Mouse (Mus musculus) heart, postnatal 25 days (tissue): Measurements from ENCODE around the gene Mdm1. TPM values are rescaled to one million over a fixed set of nuclear protein-coding genes. Genes with fewer than 3 reads are reported as not detected.
"Not testable (repeated sequence)": the region's sequence is repeated elsewhere in the genome, so short reads cannot be mapped to it uniquely, and the experiment has no call there.

ENCODE experiments used
- DNase-seq: peaks from one replicate; pipeline ENCODE4 v3.0.0; 2022; ENCODE audit warnings: low spot score
- intact Hi-C: fragments of 180-260 bp; cut with DNase I; formaldehyde crosslinking; loops from one replicate; pipeline ENCODE4 v1.15.1; 2025
- total RNA-seq, 2 experiments: library from RNA; stranded (reverse); gene quantifications; 2 replicates each; pipeline ENCODE4 v1.2.3; 2021

Mdm1 gene
- total RNA-seq, 2 experiments from 2014 or later, result 2.4 to 3.9 TPM

DNA sequence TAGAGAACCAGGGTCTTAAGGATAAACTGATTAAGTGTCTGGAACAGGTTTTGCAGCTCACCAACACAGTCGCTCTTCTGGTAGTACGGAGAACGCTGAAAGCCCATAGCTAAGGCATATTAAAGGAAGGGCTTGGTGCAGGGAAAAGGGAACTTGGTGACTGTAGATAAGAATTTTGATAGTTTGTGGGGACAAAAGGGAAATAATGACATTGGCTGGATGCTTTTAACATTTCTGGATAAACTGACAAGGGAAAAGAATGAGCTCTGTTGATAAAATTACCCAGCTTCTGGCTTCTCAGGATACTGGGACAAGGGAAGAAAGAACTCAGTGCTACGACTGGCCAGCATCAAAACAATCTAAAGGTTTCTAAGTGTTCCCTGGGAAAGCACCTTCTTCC lies 33.9 kb downstream of the Mdm1 start:
- intact Hi-C loops, result not testable (repeated sequence)

GRCm38 (mm10) chr10:118178735-118179151 lies 37.1 kb downstream of the Mdm1 start:
- intact Hi-C loops, result no loop called here
- DNase-seq, result no peak

More for the DNA sequence above, 33.9 kb downstream of the Mdm1 start:
- not testable (repeated sequence) for DNase-seq

GRCm38 (mm10) chr10:118179265-118179664 lies 37.7 kb downstream of the Mdm1 start:
- no peak for DNase-seq
- intact Hi-C loops, result no loop called here

GRCm38 (mm10) chr10:118195150-118195549 lies 53.5 kb downstream of the Mdm1 start:
- intact Hi-C loops, DNase-seq: not testable (repeated sequence)

- no peak for DNase-seq
- intact Hi-C loops, result no loop called here
These were observed 63.0 kb downstream of the Mdm1 start, which contains the start of gene Il22 for GRCm38 (mm10) chr10:118204642-118205041. Il22 (plus strand) TSS chr10:118204942.

GRCm38 (mm10) chr10:118215719-118216393 lies 74.2 kb downstream of the Mdm1 start:
- DNase-seq, intact Hi-C loops: not testable (repeated sequence)

Other genes with a start within 250 kb of the Mdm1 start
- not detected for gene Il22, start 63.1 kb downstream of the Mdm1 start, total RNA-seq
- under 1 TPM; 0.59 to 0.62 TPM for gene Gm32717, start 99.0 kb downstream of the Mdm1 start, total RNA-seq
- under 1 TPM; 0.59 to 0.62 TPM for gene Gm32802, start 116.9 kb downstream of the Mdm1 start, total RNA-seq
- gene Iltifb, start 153.2 kb downstream of the Mdm1 start, total RNA-seq, result not detected
- gene Gm9040, start 185.2 kb downstream of the Mdm1 start, total RNA-seq, result not detected
- not detected for gene Gm9044, start 190.6 kb downstream of the Mdm1 start, total RNA-seq
- not detected for gene Gm9045, start 196.0 kb downstream of the Mdm1 start, total RNA-seq
- not detected for gene Gm9046, start 201.4 kb downstream of the Mdm1 start, total RNA-seq
- gene Gm9048, start 206.9 kb downstream of the Mdm1 start, total RNA-seq, result not detected
- not detected for gene Gm9049, start 212.3 kb downstream of the Mdm1 start, total RNA-seq